Mouse (Mus musculus): ENCODE measurements around the gene Nhsl1.

DNA sequence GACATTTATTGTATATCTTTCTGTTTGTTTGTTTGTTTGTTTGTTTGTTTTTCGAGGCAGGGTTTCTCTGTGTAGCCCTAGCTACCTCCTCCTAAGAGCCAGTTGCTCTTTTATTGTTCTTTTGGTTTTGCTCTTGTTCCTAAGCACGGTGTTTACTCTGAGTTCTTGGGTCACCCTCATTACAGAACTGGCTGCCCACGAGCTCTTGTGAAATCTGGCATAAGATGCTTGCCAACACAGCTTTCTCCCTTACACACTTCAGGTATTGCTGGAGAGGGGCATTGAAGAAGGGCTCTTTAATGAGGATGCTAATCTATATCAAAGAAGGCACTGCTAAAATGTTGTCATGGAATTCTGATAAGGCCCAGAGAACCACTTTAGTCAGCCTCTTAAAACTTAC lies 191.9 kb downstream of the Nhsl1 start:
- TF ChIP-seq CTCF (IDR thresholded peaks at IDR 0.05; ENCODE audit: low read depth, low read length) (no peak), TAL1 (conservative IDR thresholded peaks at IDR 0.05; ENCODE audit: low read depth, low read length) (no peak), GATA1 (IDR thresholded peaks at IDR 0.05; ENCODE audit: borderline replicate concordance, low read length) (no peak), POLR2AphosphoS5 (IDR thresholded peaks at IDR 0.05; ENCODE audit: insufficient replicate concordance, low read depth, low read length) (no peak), GATA2 (IDR thresholded peaks at IDR 0.05; ENCODE audit: borderline replicate concordance, low read depth, low read length) (no peak)
